Mouse (Mus musculus) heart, embryonic 12.5 days (tissue): ENCODE results near the gene Vasp. TPM values are rescaled to one million over a fixed set of nuclear protein-coding genes. Genes with fewer than 3 reads are reported as not detected.

Experiments used
- ATAC-seq: fragments of 200-750 bp; cut with Nextera tagmentation; 2 replicates; pipeline ENCODE4 v1.8.0; 2017; ENCODE audit warnings: moderate TSS enrichment, moderate library complexity; ENCODE audit not compliant: insufficient number of reproducible peaks, low FRiP score
- H3K27ac ChIP-seq: fragments of 300-500 bp; sonication (generic); 2 replicates; pipeline ENCODE4 v1.5.1; 2016; ENCODE audit warnings: mild to moderate bottlenecking, moderate library complexity; ENCODE audit not compliant: poor library complexity, severe bottlenecking
- H3K27me3 ChIP-seq: fragments of 300-500 bp; sonication (generic); replicated peaks from 2 replicates; pipeline ENCODE4 v1.6.1; 2016; ENCODE audit warnings: mild to moderate bottlenecking, moderate library complexity
- H3K36me3 ChIP-seq: fragments of 300-500 bp; sonication (generic); 2 replicates; pipeline ENCODE4 v1.6.1; 2016; ENCODE audit warnings: mild to moderate bottlenecking, moderate library complexity
- H3K4me1 ChIP-seq: fragments of 300-500 bp; sonication (generic); replicated peaks from 2 replicates; pipeline ENCODE4 v1.6.1; 2016; ENCODE audit warnings: mild to moderate bottlenecking
- H3K4me2 ChIP-seq: fragments of 300-500 bp; sonication (generic); 2 replicates; pipeline ENCODE4 v1.6.1; 2016; ENCODE audit warnings: mild to moderate bottlenecking, moderate library complexity
- H3K4me3 ChIP-seq: fragments of 300-500 bp; sonication (generic); 2 replicates; pipeline ENCODE4 v1.5.1; 2016; ENCODE audit warnings: mild to moderate bottlenecking
- H3K9ac ChIP-seq: fragments of 300-500 bp; sonication (generic); 2 replicates; pipeline ENCODE4 v1.6.1; 2016; ENCODE audit warnings: mild to moderate bottlenecking, moderate library complexity
- H3K9me3 ChIP-seq: fragments of 300-500 bp; sonication (generic); replicated peaks from 2 replicates; pipeline ENCODE4 v1.6.1; 2016; ENCODE audit warnings: mild to moderate bottlenecking, moderate library complexity
- WGBS: fragments of 180-500 bp; shearing (Covaris S2); methylation state at CpG from one replicate; pipeline ENCODE4 v1.1.7; 2016; 5-methylcytosine and 5-hydroxymethylcytosine counted together
- polyA plus RNA-seq: library from polyadenylated mRNA; unstranded; fragments of >200 nt; fragmentation: Nextera tagmentation; extraction: Ambion mirVana; gene quantifications from 2 replicates; pipeline ENCODE4 v1.2.1, GENCODE M21; 2016

Vasp gene
- polyA plus RNA-seq, 1 experiment from 2014 or later, result 93.7 TPM

DNA sequence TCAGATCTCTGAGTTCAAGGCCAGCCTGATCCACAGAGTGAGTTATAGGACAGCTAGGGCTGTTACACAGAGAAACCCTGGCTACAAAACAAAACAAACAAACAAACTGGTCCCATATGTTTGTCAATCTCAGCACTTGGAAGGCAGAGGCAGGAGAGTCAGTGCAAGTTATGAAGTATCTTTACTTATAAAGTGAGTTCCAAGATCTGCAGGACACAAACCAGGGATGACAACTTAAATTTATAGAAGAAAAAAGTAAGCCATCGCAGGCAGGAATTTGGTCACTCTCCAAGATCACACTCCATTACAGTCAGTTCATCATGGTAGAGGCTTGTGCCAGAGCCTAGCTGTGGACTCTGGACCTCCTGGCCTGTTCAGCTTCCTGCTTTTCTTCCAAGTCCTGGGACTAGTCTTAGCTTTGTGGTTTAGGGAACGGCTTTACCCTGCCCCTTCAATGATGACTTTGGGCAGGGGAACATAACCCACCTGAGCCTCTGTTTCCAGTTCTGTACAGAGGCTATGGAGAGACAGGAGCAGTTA lies 41.5 kb downstream of the Vasp start:
- no peak for ATAC-seq
- H3K9me3 ChIP-seq, result no peaks in the 10 kb centered on the region
- H3K27ac ChIP-seq, result no peak overlapping the region
- H3K4me2 ChIP-seq, result peak overlapping the region; percentile 80; the same call in 1 of the 2 replicates
- peak overlapping the region; percentile 63; the same call in 1 of the 2 replicates for H3K4me3 ChIP-seq
- H3K36me3 ChIP-seq, result peaks cover 27% of the 10 kb centered on the region
- 92% methylated on average over 2 of the region's 2 CpGs for WGBS
- no peak overlapping the region; the same call in 1 of the 2 replicates for H3K9ac ChIP-seq
- no peaks in the 10 kb centered on the region for H3K27me3 ChIP-seq
- peaks cover 31% of the 10 kb centered on the region for H3K4me1 ChIP-seq

GRCm38 (mm10) chr7:19229404-19229803 lies 42.2 kb downstream of the Vasp start:
- Histone ChIP-seq H3K4me3 (peak overlapping the region; percentile 63), H3K27me3 (no peaks in the 10 kb centered on the region)
- ATAC-seq, result no peak

GRCm38 (mm10) chr7:19228793-19229148 lies 42.8 kb downstream of the Vasp start:
- WGBS, result 0% methylated on average over 14 of the region's 14 CpGs
- ATAC-seq, result no peak

More at GRCm38 (mm10) chr7:19229404-19229803, 42.2 kb downstream of the Vasp start:
- H3K27ac ChIP-seq, result peak overlapping the region; percentile 65
- peaks cover 27% of the 10 kb centered on the region for H3K36me3 ChIP-seq
- H3K9ac ChIP-seq, result peak overlapping the region; percentile 77
- no peaks in the 10 kb centered on the region for H3K9me3 ChIP-seq
- peaks cover 25% of the 10 kb centered on the region for H3K4me1 ChIP-seq
- peak overlapping the region; percentile 80 for H3K4me2 ChIP-seq
- 39% methylated on average over 5 of the region's 5 CpGs for WGBS

DNA sequence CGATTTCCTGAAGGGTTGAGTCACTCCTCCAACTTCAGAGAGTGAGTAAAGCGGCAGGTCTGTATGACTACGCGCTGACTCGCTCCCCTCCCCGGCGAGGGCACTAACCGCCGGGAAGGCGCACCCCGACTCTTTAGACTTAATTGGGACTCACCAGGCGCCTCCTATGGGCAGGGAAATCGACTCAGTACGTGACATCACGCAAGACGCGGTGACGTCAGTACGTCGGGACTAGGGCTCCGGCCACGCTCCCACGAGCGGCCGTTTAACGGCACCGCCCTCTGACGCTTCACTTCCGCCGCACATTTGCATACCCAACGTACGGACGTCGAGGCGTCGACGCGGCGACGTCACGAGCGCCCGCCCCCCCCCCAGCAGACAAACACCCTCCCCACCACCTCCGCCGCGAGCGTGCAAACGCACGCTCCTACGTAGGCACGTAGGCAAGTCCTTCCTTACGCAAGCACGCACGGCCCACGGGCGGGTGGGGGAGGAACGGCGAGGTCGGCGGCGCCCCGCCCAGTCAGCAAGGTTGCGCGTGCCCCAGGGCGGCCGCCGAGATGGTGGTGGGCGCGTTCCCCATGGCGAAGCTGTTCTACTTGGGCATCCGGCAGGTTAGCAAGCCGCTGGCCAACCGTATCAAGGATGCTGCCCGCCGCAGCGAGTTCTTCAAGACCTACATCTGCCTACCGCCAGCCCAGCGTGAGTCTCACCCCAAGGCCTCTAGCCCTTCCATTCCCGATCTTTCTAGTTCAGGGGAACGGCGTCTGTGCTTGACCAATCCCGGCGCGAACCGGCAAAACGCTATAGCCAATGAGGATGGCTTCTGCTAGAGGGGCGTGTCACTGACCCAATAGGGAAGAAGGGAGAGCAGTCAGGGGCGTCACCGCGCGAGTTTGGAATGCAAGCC lies 43.5 kb downstream of the Vasp start, which contains the start of gene Opa3:
Gene Opa3, plus strand, starts transcription at position 452 of the 910 bp plus-strand sequence.
- no peaks in the 10 kb centered on the region for H3K9me3 ChIP-seq
- peak; percentile 95 for ATAC-seq
- peaks cover 25% of the 10 kb centered on the region for H3K4me1 ChIP-seq
- H3K36me3 ChIP-seq, result peaks cover 21% of the 10 kb centered on the region
- WGBS, result under 1% methylated on average over 84 of the region's 91 CpGs
- no peaks in the 10 kb centered on the region for H3K27me3 ChIP-seq
- peak within 1 kb of the TSS; percentile 83 for H3K9ac ChIP-seq
- H3K27ac ChIP-seq, result peak within 1 kb of the TSS; percentile 99
- peak within 1 kb of the TSS; percentile 63 for H3K4me3 ChIP-seq
- peak within 1 kb of the TSS; percentile 80 for H3K4me2 ChIP-seq

More at GRCm38 (mm10) chr7:19228793-19229148, 42.8 kb downstream of the Vasp start:
- peak overlapping the region; percentile 65 for H3K27ac ChIP-seq
- H3K4me2 ChIP-seq, result peak overlapping the region; percentile 80
- H3K9me3 ChIP-seq, result no peaks in the 10 kb centered on the region
- H3K36me3 ChIP-seq, result peaks cover 23% of the 10 kb centered on the region
- peaks cover 25% of the 10 kb centered on the region for H3K4me1 ChIP-seq
- peak overlapping the region; percentile 63 for H3K4me3 ChIP-seq
- peak overlapping the region; percentile 77 for H3K9ac ChIP-seq
- H3K27me3 ChIP-seq, result no peaks in the 10 kb centered on the region

DNA sequence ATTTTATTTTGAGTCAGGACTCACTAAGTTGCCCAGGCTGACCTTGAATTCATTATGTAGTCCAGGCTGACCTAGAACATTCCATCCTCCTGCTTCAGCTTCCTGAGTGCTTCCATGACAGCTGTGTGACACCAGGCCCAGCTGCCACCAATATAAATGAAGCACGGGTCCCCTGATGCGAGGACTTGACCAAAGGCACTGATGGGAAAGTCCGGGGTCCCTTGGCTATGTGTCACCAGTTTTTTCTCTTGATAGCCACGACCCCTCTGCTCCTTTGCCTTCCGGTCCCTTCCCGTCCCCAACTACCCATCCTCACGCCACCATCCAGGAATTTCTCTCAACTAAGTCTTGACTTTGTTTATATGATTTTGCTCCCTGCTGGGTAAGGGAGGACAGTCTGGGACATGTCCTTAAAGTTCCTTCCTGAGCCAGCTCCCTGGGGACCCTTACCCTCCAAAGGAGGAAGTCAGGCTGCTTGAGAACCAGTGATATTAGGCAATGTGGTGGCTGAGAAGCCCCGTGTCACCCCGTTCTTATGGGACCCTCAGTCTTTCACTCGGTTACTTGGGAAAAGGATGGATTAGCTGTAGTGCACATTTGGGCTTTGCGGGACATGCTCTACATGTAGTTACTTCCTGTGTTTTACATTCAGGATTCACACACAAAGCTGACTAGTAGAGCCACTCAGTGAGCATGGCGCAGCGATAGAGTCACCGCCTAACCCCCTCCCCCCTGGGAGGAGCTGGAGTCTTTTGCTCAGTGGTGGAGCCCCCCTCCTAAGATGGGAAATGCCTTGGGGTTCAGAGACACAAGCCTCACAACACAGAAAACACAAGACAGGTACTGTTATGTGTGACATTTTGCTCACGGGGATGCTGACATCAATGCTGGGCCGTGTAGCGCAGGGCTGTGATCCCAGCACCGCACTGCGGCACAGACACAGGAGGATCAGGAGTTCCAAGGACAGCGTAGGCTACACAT lies 44.5 kb downstream of the Vasp start:
- Histone ChIP-seq H3K36me3 (peaks cover 15% of the 10 kb centered on the region), H3K4me1 (peaks cover 25% of the 10 kb centered on the region), H3K9ac (peak overlapping the region; percentile 83), H3K27ac (peak overlapping the region; percentile 99), H3K4me2 (peak overlapping the region; percentile 79), H3K4me3 (peak overlapping the region; percentile 63), H3K9me3 (no peaks in the 10 kb centered on the region), H3K27me3 (no peaks in the 10 kb centered on the region)
- WGBS, result 14% methylated on average over 20 of the region's 20 CpGs
- ATAC-seq, result no peak

DNA sequence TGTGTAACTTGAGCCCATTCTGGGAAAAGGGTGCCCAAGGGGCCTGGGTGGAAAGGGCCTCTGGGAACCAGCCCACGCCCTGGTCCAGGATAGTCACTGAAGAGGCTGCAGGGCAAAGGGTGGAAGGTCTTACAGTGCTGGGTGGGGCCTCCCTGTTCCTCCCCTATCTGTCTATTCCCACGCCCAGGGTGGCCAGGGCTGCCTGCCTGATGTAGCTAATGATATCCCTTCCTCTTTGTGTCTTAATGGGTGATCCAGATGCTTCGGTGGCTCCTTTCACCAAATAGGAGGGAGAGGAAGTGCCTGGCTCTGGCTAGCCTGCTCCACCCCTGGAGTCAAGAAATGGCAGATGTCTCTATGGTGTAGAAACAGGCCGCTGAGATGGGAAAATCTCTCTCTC lies 46.7 kb downstream of the Vasp start:
- Histone ChIP-seq H3K4me3 (no peak overlapping the region), H3K9ac (no peak overlapping the region), H3K4me1 (peaks cover 14% of the 10 kb centered on the region), H3K4me2 (no peak overlapping the region), H3K27ac (no peak overlapping the region), H3K36me3 (0 out of 2 replicates have a peak, but pooled peaks cover 9% of the 10 kb centered on the region), H3K9me3 (no peaks in the 10 kb centered on the region), H3K27me3 (no peaks in the 10 kb centered on the region)
- no peak for ATAC-seq
- whole genome bisulfite sequencing, result 74% methylated on average over 4 of the region's 4 CpGs

DNA sequence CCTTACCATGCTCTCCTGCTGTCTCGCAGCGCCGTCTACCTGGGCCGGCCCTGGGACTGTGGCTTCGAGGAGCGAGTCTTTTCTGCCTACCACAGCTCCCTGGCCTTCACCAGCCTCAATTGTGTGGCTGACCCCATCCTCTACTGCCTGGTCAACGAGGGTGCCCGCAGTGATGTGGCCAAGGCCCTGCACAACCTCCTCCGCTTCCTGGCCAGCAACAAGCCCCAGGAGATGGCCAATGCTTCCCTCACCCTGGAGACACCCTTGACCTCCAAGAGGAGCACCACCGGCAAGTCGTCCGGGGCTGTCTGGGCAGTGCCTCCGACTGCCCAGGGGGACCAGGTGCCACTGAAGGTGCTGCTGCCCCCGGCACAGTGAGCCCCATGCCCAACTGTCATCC lies 48.7 kb downstream of the Vasp start:
- WGBS, result 88% methylated on average over 14 of the region's 14 CpGs
- Histone ChIP-seq H3K9me3 (no peaks in the 10 kb centered on the region), H3K36me3 (0 out of 2 replicates have a peak, but pooled peaks cover 9% of the 10 kb centered on the region), H3K4me3 (no peak overlapping the region), H3K27ac (no peak overlapping the region), H3K27me3 (no peaks in the 10 kb centered on the region), H3K4me2 (no peak overlapping the region), H3K4me1 (peaks cover 6% of the 10 kb centered on the region), H3K9ac (no peak overlapping the region)
- ATAC-seq, result no peak

GRCm38 (mm10) chr7:19222189-19222588 lies 49.4 kb downstream of the Vasp start:
- H3K4me3 ChIP-seq, result no peak overlapping the region
- no peak for ATAC-seq
- 91% methylated on average over 16 of the region's 16 CpGs for WGBS
- 0 out of 2 replicates have a peak, but pooled peaks cover 9% of the 10 kb centered on the region for H3K36me3 ChIP-seq
- H3K27me3 ChIP-seq, result no peaks in the 10 kb centered on the region
- H3K9ac ChIP-seq, result no peak overlapping the region
- H3K4me2 ChIP-seq, result no peak overlapping the region
- H3K27ac ChIP-seq, result no peak overlapping the region
- no peaks in the 10 kb centered on the region for H3K9me3 ChIP-seq
- peaks cover 6% of the 10 kb centered on the region for H3K4me1 ChIP-seq

GRCm38 (mm10) chr7:19220061-19220460 lies 51.6 kb downstream of the Vasp start:
- no peaks in the 10 kb centered on the region for H3K27me3 ChIP-seq
- ATAC-seq, result no peak
- no peak overlapping the region for H3K4me3 ChIP-seq
- no peak overlapping the region for H3K27ac ChIP-seq
- no peaks in the 10 kb centered on the region for H3K4me1 ChIP-seq
- H3K36me3 ChIP-seq, result no peaks in the 10 kb centered on the region
- no peak overlapping the region for H3K9ac ChIP-seq
- no peak overlapping the region for H3K4me2 ChIP-seq
- 64% methylated on average over 3 of the region's 3 CpGs for WGBS
- no peaks in the 10 kb centered on the region for H3K9me3 ChIP-seq

DNA sequence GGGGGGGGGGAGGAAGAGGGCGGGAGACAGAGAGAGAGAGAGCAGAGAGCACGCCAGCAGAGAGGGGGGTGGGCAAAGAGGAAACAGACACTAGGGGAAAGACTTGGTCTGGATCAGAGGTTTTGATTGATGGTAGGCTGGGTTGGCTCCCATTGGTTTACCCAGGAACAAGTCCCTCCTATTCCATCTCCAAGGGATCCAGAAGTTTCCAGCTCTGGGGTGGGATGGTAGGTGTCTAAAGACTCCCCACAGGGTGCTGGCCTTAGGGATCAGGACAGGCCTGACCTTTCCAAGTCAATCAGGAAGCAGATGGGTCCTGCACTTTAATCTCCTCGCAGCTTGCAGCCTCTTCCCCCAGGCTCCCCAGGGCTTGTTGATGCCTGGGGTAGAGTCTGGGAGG lies 53.7 kb downstream of the Vasp start:
- 0 out of 2 replicates have a peak, but pooled peaks cover 7% of the 10 kb centered on the region for H3K27me3 ChIP-seq
- H3K36me3 ChIP-seq, result no peaks in the 10 kb centered on the region
- no peak overlapping the region for H3K9ac ChIP-seq
- WGBS, result 4% methylated on average over 2 of the region's 3 CpGs
- no peaks in the 10 kb centered on the region for H3K4me1 ChIP-seq
- H3K9me3 ChIP-seq, result no peaks in the 10 kb centered on the region
- H3K27ac ChIP-seq, result no peak overlapping the region
- H3K4me2 ChIP-seq, result no peak overlapping the region
- peak; percentile 44; the same call in 1 of the 2 replicates for ATAC-seq
- H3K4me3 ChIP-seq, result no peak overlapping the region
